Mouse (Mus musculus) liver, postnatal 0 days (tissue): ENCODE measurements around the gene Zdhhc19.

Source experiments
- CTCF ChIP-seq: sonication (generic); IDR thresholded peaks from 2 replicates; pipeline ENCODE4 v1.5.1; 2016; ENCODE audit warnings: antibody characterized with exemption, low read depth
- EP300 ChIP-seq: IDR thresholded peaks from 2 replicates; pipeline ENCODE4 v1.6.1; 2016; ENCODE audit warnings: antibody characterized with exemption, low read depth, mild to moderate bottlenecking

GRCm38 (mm10) chr16:32462950-32463349 lies 33.1 kb upstream of the Zdhhc19 start:
- TF ChIP-seq CTCF (no peak), EP300 (no peak)
